In genomic region chrX:84442996-84443395, GRCm38 (mm10) we compare ENCODE assay signal across 23 mouse cellular contexts.
DNase-seq lines count a peak whose midpoint lies in the region; ATAC-seq lines count a peak whose summit lies in the region.
"Had no signal": no experiment of that assay in that cellular context is flagged by ENCODE, and none has a peak within 500 bp of the region (broad histone marks: within the 10 kb centered on the region; RNA-seq: fewer than 3 reads in every experiment).

No protein-coding gene starts in this region.

- no peak overlapping the region for H3K4me2 ChIP-seq in midbrain, embryonic 15.5 days
- H3K4me2 ChIP-seq: forebrain, embryonic 13.5 days; heart, embryonic 15.5 days; liver, embryonic 12.5 days had no signal

- ATAC-seq in midbrain, embryonic 15.5 days (replicated peaks) = no peak
- ATAC-seq: forebrain, embryonic 13.5 days; intestine, embryonic 16.5 days; liver, embryonic 12.5 days; liver, postnatal 0 days had no signal

- H3K9me3 ChIP-seq in midbrain, embryonic 10.5 days (replicated peaks) = no peaks in the 10 kb centered on the region
- H3K9me3 ChIP-seq in midbrain, embryonic 15.5 days = no peaks in the 10 kb centered on the region
- no peaks in the 10 kb centered on the region for H3K9me3 ChIP-seq in heart, embryonic 10.5 days
- H3K9me3 ChIP-seq: forebrain, embryonic 13.5 days; heart, embryonic 15.5 days; liver, embryonic 12.5 days had no signal

- no peaks in the 10 kb centered on the region for H3K36me3 ChIP-seq in midbrain, embryonic 10.5 days
- H3K36me3 ChIP-seq in midbrain, embryonic 15.5 days (replicated peaks) = no peaks in the 10 kb centered on the region
- no peaks in the 10 kb centered on the region for H3K36me3 ChIP-seq in heart, embryonic 10.5 days
- H3K36me3 ChIP-seq: heart, embryonic 15.5 days; liver, embryonic 12.5 days had no signal

- H3K4me3 ChIP-seq in midbrain, embryonic 10.5 days = no peak overlapping the region
- no peak overlapping the region for H3K4me3 ChIP-seq in midbrain, embryonic 15.5 days
- H3K4me3 ChIP-seq in heart, embryonic 10.5 days = no peak overlapping the region
- H3K4me3 ChIP-seq: forebrain, embryonic 13.5 days; heart, embryonic 15.5 days; liver, embryonic 12.5 days had no signal

- H3K9ac ChIP-seq in midbrain, embryonic 15.5 days = no peak overlapping the region
- H3K9ac ChIP-seq: forebrain, embryonic 13.5 days; heart, embryonic 15.5 days; liver, embryonic 12.5 days; liver, postnatal 0 days had no signal

- no peak overlapping the region for H3K27ac ChIP-seq in midbrain, embryonic 10.5 days (replicated peaks)
- no peak overlapping the region for H3K27ac ChIP-seq in midbrain, embryonic 15.5 days
- no peak overlapping the region for H3K27ac ChIP-seq in heart, embryonic 10.5 days
- H3K27ac ChIP-seq: forebrain, embryonic 13.5 days; heart, embryonic 15.5 days; kidney, postnatal 0 days; liver, embryonic 12.5 days had no signal

- DNase-seq in embryo, embryonic 10.5 days (ENCODE audit: low spot score) = peak; percentile 5
- DNase-seq in embryo, embryonic 9.5 days (ENCODE audit: extremely low spot score) = no peak
- peak; percentile 10 for DNase-seq in midbrain, embryonic 10.5 days (ENCODE audit: low spot score)
- DNase-seq in ES-CJ7 (ENCODE audit: low read depth, low spot score) = peak; percentile 89
- peak; percentile 0 for DNase-seq in mesoderm, embryonic 11.5 days (ENCODE audit: low read depth, low spot score)
- DNase-seq in heart, embryonic 10.5 days (ENCODE audit: low spot score) = no peak
- DNase-seq: adrenal gland, postnatal 10 days; cerebellum, adult 9-10 months; gastrocnemius, postnatal 10 days; kidney, adult 8-10 months; kidney, postnatal 4 days; left cerebral cortex, postnatal 4 days; liver, postnatal 0 days; lung, postnatal 36 days; retina, postnatal 1 day; right cerebral cortex, postnatal 14 days had no signal

- no peaks in the 10 kb centered on the region for H3K4me1 ChIP-seq in midbrain, embryonic 10.5 days
- H3K4me1 ChIP-seq in midbrain, embryonic 15.5 days = no peaks in the 10 kb centered on the region
- H3K4me1 ChIP-seq in heart, embryonic 10.5 days = no peaks in the 10 kb centered on the region
- H3K4me1 ChIP-seq: forebrain, embryonic 13.5 days; heart, embryonic 15.5 days; liver, embryonic 12.5 days had no signal

- H3K27me3 ChIP-seq in midbrain, embryonic 10.5 days (ENCODE audit: low read depth, poor library complexity, severe bottlenecking) = no peaks in the 10 kb centered on the region
- no peaks in the 10 kb centered on the region for H3K27me3 ChIP-seq in midbrain, embryonic 15.5 days (replicated peaks)
- H3K27me3 ChIP-seq in heart, embryonic 10.5 days (ENCODE audit: insufficient read depth, poor library complexity, severe bottlenecking) = no peaks in the 10 kb centered on the region
- H3K27me3 ChIP-seq: CH12.LX; forebrain, embryonic 13.5 days; heart, embryonic 15.5 days; liver, embryonic 12.5 days had no signal

- 44% methylated on average over 3 of the region's 3 CpGs for WGBS in midbrain, embryonic 10.5 days
- 28% methylated on average over 3 of the region's 3 CpGs for WGBS in midbrain, embryonic 15.5 days
- 63% methylated on average over 3 of the region's 3 CpGs for WGBS in heart, embryonic 10.5 days

Comparison
In these comparisons a context has a peak if more than half of its experiments do, and no peak if none do; other contexts are left out.
1. DNase-seq: peak in embryo, embryonic 10.5 days (single experiment), midbrain, embryonic 10.5 days (single experiment), ES-CJ7 (single experiment) and mesoderm, embryonic 11.5 days (single experiment); none in embryo, embryonic 9.5 days (single experiment) and heart, embryonic 10.5 days (single experiment).